Mouse (Mus musculus) heart, postnatal 14 days (tissue): ENCODE measurements at regions not wholly inside any gene's neighbourhood (a gene's known extent, or its start where the extent isn't known, plus 50 kb on each side); places are given as distances from the start of the nearest gene placed in this dataset.

Experiments
- DNase-seq, 2 experiments: peaks; one replicate each; pipeline ENCODE4 v3.0.0; 2021 to 2022
- intact Hi-C: fragments of 180-260 bp; cut with DNase I; formaldehyde crosslinking; loops from one replicate; pipeline ENCODE4 v1.15.1; 2025

- intact Hi-C loops, result no loop called here
- DNase-seq, result no peak
Measured at GRCm38 (mm10) chr1:121249081-121249480, 83.3 kb downstream of the Insig2 start.

DNA sequence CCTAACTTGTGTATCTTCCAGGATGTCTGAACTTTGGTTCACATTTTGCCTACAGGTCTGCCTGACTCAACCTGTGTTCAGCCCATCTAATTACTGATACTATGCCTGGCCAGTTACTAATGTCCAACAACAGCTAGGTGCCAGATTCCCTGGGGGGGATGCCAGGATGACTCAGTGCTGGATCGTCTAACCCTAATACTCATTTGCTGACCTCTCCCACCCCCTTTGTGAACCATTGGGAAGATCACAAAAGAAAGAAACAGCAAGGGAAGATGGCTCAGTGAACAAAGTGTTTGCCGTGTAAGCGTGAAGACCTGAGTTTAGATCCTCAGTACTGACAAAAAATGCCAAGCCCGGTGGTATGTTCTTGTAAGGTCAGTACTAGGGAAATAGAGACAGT, 81.7 kb downstream of the Insig2 start:
- intact Hi-C loops, result no loop called here
- DNase-seq, result no peak

DNA sequence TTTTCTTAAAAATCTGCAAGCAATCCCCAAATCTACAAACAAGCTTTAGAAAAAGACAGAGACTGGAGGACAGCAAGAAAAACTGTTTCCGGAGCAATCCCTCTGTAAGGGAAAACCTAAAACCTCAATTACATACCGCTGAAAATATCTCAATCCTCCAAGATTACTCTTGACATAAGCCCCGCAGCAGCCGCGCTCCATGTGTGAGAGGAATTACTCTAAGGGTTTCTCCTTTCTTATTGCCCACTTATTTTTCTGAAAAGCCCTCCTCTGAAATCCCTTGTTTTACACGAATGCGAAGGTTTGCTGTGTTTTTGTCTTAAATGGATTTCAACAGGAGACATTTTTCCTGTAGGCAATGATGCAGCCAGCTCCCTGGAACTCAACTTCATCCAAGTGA, 80.3 kb downstream of the Insig2 start:
- intact Hi-C loops, result no loop called here
- no peak for DNase-seq

DNA sequence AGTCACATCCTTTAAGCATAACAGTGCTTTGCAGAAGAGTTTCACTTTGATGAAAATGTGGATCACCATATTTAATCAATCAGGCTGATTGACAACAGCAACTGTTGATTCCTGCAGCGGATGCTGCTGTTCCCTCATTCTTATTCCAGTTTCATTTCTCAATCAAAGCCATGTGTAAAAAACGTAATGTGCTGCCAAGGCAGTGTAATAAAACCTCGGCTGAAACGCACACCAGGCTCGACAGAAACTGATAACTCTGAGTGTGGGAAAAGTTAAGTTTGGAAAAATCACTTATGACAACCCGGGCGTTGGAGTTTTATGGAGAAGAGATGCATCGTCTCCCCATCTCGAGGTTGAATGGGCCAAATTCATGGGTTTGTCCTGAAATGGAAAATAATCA, 78.2 kb downstream of the Insig2 start:
- DNase-seq, result no peak
- intact Hi-C loops, result no loop called here
